Mouse (Mus musculus) bone marrow macrophage, adult 2 months (primary cell): ENCODE results near the gene Baz1a.

Source experiments
- CTCF ChIP-seq: IDR thresholded peaks from 2 replicates; pipeline ENCODE4 v1.5.1; 2012; ENCODE audit warnings: low read depth, mild to moderate bottlenecking, low read length, moderate library complexity
- POLR2A ChIP-seq: IDR thresholded peaks from 2 replicates; pipeline ENCODE4 v1.6.1; 2012; ENCODE audit warnings: mild to moderate bottlenecking, low read depth, low read length, borderline replicate concordance

- TF ChIP-seq CTCF = no peak
- no peak for TF ChIP-seq POLR2A
Measured at GRCm38 (mm10) chr12:55056703-55057102, 42.6 kb upstream of the Baz1a start.
